Mouse (Mus musculus) urinary bladder, postnatal 36 days (tissue): ENCODE measurements around the gene Map4k4.

Experiments used
- DNase-seq, 2 experiments: peaks; one replicate each; pipeline ENCODE4 v3.0.0; 2022; ENCODE audit warnings: low spot score in 2 of 2, mixed read lengths in 1 of 2

Map4k4 gene

DNA sequence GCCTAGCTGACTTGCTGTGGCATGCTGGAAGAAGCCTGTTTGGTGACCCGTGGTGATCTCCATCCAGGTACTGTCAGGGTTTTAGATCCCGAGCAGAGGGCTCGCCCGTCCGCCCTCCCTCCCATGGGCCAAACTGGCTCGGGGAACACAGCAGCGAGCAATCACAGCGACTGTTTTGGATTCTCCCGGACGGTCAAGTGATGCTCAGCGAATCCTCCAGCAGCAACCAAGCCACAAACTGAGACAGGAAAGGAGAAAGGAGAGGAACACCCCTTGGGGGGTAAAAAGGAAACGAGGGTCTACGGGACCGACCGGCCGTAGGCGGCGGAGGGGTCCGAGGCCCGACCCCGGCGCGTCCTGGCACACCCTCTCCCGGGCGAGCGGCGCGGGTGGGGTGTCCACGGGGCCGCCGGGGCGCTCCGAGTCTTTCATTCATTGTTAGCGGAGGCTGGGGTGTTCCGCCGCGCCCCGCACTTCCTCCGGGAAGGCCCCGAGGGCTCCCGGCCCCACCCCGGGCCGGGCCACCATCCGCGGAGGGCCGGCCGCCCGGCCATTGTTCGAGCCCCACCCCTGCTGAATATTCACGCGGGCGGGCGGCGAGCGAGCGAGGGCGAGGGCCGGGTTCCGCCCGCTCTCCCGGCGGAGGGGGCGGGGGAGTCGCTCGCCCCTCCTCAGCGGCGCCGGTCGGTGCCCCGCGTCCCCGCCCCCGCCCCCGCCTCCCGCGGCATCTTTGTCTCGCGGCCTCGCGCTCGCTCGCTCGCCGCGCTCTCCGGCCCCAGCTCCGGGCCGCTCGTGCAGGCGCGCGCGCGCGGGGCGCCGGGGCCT is at the start of gene Map4k4:
Map4k4 (plus strand) TSS at position 733 of the 825 bp plus-strand sequence.
- peak; percentile 73 to 83 for DNase-seq

DNA sequence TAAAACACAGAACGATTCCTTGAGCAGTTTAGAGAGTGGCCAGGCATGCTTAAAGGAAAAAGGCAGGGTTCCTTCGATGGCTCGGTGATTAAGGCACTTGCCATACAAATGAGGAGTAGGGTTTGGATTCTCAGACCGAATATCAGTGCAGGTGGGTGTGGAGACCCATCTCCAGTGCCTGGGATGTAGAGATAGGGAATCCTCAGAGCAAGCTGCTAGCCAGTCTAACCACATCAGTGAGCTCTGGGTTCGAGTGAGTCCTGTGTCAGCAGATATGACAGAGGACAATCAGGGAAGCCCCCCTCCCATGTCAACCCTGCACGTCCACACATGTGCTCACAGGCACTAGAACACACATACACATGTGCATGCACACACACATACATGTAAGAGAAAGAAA is 44.8 kb upstream of the Map4k4 start:
- DNase-seq: no peak

DNA sequence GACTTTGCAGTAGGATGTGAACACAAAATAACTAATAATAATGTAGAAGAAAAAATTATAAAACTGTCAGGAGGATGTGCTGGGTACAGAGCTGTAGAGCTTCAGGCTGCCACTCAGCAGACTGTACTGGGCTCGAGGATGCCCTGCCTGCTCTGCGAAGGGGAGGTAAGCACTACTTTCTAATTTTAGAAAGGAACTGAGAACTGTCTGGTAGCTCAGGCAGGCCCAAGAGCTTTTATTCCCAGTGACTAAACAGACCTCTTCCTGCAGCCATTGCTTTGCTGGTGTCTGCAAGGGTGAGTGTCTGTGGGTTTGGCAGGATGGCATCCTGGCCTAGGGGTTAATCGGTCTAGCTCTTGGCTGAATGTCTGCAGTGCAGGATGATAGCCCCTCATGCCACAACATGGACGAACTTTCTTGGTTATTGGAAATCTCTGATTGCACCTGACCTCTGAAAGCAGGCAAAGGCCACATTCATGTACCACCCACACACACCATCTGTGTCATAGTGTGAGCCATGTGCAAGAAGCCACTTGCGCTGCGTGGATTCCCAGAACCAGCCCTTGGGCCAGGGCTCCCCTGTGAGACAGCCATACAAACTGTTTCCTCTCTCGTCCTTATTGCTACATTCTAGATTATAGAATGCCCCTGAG is 43.8 kb upstream of the Map4k4 start:
- DNase-seq: no peak

DNA sequence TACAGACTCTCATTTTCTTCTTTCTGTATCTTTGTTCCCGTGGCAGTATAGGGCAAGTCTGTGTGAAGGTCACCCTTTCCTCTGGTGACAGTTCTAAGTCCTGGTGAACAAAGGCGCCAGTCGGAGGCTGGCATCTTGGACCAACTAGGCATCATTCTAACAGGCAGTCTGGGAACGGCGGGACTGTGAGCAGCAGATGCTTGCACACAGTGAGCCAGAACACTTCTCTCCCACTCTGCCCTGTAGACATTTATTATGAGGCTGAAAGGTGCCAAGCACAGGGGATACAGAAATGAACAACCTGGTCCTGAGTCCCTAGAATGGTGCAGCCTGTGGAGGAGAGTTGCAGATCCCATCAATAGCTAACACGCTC is 43.3 kb upstream of the Map4k4 start:
- DNase-seq: no peak

DNA sequence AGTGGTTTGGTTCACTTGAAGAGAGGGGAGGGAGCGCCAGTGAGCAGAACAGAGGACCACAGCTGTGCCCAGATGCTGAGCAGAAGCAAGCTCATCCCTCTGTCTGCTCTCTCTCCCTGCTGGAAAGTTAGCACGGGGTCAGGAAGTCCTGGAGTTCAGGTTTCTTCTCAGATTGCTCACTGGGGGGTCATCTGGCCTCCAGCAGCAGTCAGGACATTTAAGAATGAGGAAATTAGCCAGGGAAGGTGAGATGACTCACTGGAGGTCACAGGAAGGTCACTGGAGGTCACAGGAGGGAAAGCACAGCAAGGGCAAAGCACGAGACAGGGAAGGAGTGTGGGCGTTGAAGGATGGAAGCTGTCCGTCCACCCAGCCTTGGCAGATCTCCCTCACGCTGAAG is 41.5 kb upstream of the Map4k4 start:
- no peak for DNase-seq

DNA sequence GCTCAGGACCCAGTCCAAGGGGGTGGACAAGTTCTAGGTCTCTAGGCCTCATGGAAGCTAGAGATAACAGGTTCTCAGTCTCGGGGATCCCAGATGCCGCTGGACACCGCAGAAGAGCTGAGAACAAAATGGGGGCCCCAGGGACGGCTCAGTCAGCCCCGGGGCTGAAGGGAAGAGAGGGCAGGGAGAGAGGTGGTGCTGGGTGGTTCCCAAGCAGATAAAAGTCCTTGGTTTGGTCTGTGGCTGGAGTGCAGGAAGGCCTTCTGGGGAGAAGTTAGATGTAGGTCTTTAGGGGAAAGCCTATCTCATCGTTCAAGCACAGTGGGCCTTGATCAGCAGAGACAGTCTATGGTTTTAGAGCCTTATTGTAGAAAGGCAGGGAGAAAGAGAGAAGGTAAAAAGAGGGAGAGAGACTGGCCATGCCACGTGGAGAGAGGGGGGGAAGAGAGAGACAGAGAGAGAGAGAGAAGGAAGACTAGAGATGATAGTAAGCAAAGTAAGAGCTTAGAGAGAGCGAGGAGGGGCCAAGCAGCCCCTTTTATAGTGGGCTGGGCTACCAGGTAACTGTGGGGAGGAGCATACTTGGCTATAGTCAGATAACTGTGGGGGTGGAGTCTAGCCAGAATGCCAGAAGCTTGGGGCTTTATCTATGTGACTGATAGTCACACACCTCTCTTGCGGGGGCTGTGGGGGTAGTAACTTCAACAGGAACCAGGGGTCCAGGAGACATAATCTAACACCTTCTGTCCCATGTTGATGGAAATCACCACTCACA is 34.2 kb upstream of the Map4k4 start:
- DNase-seq: no peak

DNA sequence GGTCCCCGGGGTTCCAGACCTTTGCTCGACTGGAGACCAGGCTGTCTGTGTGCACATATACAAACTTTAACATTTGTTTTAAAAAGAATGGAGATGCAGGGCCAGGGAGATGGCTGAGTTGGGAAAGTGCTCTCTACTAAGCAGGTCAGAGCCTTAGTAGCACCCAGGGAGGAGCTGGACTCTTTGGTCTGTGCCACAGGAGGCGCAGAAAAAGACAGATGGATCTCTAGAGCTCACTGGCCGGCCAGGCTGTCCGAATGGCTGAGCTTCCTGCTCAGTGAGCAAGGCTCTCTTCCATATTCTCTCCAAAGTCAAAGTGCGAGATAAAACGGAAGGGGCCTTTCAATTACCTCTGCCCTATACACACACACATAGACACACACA is 33.6 kb upstream of the Map4k4 start:
- DNase-seq: no peak

DNA sequence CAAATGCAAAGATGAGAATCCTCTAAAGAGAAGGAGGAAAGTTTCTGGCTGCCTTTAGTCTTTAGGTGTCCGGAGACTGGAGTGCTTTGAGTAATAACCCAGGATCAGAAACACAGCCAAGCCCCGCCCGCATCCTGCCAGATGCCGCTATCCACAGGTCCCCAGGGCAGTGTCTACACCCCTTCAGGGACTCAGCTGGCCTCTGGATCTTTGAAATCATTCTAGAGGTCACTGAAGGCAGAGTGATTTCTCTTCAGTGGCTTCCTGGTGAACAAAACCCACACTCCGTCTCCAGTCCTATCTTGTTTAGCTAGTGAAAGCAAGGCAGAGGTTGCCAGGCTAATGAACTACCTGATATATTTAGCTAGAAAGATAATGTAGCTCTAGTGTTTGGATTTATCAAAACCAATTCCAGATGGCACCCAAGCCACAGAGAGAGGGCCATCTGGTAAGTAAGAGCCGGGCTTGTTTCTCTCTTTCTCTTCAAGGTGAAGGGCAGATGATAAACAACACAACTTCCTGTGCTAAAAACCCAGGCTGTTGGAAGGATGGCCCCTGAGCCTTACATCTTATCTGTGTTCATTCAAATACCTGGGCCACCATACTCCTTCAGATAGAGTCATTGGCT is 32.6 kb upstream of the Map4k4 start:
- peak in 1 of 2 experiments; percentile 67 for DNase-seq

DNA sequence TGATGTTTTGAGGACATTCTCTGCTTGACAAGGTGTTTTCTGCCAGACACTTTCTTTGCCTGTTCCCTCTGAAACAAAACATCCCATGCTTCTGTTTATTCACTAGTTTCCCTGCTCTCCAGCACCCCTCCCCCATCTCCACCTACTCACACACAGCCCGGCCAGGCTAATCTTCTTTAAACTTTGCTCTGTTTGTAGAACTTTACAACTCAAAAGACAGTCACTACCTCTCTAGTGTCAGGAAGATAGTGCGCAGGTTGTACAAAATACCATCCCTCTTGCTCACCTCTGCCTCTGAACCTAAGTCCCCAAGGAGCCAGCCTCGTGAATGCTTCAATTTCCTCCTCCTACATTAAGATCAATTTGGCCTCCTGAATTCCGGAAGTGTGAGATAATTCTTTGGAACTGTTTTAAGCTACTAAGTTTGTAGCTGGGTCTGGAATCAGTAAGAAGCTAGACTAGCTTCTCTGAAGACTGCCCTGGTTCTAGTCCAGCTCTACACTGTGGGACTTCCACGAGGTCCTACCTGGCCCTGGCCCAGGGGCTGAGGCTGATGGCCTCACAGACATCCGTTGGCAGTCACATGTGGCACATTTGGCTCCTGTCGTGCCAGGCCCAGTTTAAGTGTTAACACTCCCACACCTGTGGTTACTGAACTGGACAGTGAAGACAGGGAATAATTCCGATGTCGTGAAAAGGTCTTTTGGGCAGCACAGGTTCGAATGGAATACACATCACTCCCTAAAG is 31.7 kb upstream of the Map4k4 start:
- peak in 1 of 2 experiments; percentile 22 for DNase-seq

DNA sequence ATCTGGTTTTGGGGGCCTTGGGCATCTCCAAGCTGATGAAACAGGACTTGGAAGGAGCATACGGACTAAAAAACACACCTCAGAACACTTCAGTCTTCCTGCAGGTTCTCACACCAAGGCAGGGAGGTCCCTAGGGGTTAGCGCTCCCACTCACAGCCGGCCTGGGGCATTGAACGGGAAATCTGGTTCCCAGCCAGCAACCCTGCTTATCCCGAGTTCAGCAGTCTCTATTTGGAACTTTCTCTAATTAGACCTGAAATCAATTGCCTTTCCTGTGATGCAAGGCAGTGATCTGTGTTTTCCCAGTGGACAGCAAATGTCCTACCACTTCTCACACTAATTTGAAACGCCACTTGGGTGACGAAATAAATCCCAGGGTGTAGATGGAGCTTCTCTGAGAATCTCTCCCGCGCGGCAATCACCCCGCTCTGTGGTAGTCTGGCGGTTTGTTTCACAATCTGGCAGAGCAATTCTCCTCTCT is 31.0 kb upstream of the Map4k4 start:
- peak in 1 of 2 experiments; percentile 44 for DNase-seq

DNA sequence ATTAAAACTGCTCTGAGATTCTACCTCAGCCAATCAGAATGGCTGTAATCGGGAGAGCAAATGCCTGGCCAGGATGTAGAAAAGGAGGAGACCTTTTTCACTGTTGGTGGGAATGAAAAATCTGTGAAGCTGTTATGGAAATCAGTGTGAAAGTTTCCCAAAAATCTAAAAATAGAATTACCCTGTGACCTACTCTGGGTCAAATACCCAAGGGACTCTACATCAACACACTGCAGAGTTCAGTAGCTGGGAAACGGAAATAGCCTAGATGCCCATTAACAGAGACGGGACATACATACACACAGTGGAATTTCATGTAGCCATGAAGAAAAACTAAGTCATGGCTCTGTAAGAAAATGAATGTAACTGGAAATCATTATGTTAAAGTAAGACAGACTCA is 22.7 kb upstream of the Map4k4 start:
- no peak for DNase-seq

DNA sequence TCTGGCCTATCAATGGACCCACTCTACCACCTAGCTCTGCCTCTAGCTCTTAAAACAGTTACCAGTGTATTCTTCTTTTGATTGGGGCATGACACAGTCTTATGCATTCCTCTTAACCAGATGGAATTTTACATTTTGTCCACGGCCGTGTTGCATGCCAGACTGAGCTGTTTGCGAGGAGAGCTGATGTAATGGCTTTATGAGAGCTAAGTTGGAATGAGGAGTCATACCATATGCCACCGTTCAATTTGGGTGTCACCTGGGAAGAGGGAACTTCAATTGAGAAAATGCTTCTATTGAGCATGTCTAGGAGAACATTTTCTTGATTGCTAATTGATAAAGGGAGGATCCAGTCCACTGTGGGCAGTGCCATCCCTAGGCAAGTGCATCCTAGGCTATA is 18.2 kb upstream of the Map4k4 start:
- no peak for DNase-seq

DNA sequence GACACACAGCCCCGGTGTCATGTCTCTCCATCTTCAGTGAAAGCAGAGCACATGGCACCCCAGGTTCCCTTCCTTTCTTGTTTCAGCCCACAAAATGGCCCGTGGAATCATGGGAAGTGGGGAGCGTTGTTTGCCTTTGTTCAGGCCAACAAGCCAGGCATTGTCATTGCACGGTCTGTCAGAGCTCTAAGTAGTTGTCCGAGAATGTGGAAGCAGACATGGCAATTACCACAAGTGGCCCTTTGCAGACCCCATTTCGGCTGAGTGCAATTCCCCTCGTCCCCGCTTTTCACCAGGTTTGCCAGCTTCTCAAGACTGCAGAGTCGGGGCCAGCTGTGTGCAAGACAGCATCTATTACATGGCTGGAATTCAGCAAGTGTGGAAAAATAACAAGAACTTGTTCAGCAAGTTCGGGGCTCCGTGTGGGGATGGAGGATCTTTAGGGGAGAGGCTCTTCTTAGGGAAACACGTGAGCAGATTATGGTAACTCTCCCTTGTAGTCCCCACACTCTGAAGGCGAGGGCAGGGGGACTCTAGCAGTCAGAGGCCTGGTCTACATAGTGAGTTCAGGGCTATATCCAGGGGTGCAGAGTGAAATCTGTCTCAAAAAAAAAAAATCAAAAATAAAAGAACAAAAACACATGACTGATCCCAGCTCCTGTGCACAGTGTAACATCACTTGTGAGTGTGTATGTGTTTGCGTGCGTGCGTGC is 15.8 kb upstream of the Map4k4 start:
- DNase-seq: no peak

DNA sequence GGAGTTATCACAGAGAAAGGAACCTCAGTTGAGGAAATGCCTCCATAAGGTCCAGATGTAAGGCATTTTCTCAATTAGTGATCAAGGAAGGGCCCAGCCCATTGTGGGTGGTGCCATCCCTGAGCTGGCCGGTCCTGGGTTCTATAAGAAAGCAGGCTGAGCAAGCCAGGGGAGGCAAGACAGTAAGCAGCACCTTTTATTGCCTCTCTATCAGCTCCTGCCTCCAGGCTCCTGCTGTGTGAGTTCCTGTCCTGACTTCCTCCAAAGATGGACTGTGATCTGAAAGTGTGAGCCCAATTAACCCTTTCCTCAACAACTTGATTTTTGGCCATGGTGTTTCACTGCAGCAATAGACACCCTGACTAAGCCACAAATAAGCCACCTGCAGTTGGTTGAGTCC is 12.7 kb upstream of the Map4k4 start:
- DNase-seq: no peak

DNA sequence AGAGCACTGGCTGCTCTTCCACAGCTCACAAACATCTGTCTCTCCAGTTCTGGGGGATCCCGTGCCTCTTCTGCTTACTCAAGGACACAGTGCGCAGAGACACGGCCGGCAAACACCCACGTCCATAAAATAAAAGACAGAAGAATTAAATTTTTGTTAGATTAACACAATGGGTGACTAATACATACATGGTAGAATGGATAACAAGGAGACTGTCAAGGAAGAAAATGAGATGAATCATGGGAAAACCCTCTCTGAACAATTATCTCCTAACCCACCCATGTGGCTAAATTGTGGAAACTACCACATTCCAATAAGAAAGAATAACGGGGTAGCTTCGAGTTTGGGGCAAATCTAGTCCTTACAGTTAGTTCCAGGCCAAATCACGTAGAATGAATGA is 11.3 kb upstream of the Map4k4 start:
- no peak for DNase-seq

DNA sequence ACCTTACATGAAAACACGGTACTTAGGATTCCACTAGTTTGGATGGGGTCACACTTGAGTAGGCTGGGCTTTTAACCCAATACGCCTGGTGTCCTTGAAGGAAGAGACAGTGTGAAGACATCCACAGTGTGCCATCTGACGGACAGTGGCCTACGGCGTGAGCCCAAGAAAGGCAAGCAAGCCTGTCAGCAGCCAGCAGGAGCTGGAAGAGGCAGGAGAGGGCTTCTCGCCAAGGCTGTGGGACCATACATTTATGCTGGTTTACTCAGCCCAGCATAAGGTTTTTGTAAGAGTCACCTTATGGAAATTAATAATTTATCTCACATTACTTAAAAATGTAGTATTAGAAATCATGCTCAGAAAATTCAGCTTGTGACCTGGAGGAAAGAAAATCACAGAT is 10.7 kb upstream of the Map4k4 start:
- DNase-seq: no peak

DNA sequence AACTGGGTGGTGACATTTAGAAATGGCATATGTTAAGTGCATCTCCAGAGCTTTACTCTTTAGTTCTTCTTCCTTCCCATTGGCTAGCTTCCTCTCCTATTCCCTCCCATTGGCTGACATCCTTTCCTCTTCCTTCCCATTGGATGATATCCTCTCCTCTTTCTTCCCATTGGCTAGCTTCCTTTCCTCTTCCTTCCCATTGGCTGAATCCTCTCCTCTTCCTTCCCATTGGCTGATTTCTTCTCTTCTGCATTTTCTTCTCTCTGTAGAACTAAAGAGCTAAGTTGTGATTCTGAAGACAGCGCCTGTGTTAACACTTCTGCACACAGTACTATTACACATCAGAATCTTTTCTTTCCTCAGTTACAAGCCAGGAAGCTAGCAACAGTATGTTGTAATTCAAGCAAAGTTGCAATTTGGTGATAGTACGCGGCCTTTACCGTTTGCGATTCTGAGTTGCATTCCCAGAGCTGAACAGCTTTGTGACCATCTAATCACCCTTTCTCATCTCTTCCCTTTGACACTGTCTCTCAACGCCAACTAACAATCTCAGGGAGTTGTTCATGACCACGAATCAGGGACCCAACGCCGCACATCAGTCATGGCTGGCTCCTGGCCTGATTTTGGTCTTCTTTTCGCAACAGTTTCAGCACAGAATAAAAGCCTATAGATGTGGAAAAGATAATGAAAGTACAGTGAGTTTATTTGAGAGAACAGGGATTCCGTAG is 7.4 kb upstream of the Map4k4 start:
- no peak for DNase-seq

DNA sequence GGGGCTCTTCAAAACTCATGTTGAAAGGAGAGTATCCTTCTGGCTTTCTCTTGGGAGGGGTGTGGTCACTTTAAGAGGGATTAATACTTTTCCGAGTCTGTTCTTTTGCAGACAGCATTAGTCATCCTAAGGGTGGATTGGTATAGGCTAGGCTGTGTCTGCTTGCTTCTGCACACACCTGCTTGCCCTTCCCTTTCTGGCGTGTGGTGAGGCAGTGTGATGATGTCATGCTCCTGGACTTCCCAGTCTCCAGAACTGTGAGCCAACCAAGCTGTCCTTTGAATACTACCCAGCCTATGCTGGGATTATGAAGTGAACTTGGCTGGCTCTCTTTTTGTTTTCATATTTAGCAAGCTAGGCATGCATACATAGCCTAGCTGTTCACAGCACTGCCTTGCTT is 5.6 kb upstream of the Map4k4 start:
- DNase-seq: no peak

DNA sequence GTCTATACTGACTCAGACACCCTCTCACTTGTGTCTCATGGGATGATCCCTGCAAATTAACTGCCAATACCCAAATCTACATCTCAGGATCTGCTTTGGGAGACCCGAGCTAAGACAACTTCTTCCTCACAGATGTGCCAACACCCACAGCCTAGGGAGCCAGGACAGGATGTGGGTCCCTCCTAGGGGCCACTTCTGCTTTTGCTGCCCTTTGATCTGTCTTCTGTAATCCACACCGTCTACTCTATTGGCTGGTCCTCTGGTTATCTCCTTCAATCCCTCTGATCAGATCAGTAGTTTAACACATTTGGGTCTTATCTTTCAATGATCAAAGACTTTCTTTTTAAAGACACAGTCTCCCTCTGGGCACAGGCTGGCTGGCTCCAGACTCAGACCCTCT is 5.2 kb upstream of the Map4k4 start:
- no peak for DNase-seq

DNA sequence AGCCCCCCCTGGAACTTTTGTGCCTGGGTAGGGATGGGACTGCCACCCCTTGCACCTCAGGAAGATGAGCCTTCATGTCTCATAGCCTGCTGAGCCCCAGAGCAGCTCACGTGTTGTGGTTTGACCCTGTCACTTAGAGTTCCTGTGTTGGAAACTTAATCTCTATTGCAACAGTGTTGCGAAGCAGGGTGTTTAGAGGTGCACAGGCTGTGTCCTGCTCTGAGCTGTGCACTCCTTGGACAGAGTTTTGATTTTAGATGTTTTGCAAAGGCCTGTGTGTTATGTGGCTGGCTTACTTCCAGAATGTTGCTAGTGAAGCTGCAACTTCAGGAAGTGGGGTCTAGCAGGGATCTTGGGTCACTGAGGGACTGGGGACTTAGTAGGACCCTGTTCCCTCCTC is 4.1 kb upstream of the Map4k4 start:
- no peak for DNase-seq
